Mouse (Mus musculus): ENCODE measurements at regions not wholly inside any gene's neighbourhood (a gene's known extent, or its start where the extent isn't known, plus 50 kb on each side); places are given as distances from the start of the nearest gene placed in this dataset.

DNA sequence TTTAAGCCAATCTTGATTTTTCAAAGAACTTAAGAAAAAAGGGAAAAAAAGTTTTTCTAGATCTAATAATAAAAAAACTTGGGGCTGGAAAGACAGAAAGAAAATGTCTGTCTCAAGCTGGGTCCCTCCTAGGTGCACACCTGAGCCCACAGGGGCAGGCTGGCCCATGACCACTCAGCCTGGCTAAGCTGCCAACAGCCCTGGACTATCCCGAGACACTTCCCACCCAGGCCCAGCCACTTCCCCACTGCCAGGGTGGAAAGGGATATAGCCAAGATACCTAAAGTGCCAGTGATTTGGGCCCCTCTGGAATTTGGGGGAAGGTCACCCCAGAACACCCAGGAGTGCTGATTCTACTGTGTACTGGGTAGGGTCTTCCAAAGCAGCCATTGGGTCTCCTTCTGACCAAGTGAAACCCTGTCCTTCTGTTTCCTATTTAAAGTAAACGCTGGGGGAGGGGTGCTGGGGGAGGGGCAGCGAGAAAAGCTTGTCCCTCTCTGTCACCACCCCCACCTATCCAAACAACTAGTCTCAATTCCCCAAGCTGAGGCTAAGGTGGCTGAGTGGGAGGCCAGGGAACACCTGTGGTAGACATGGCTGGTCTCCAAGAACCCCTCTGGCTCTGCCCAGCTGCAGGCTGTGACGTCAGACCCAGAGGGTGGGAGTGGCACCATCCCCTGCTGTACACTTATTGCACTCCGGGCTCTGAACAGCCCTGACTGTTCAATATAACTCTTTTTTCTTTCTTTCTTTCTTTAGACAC is 62.6 kb downstream of the Mcfd2 start:
- H3K79me3 ChIP-seq (ENCODE audit: low read depth), result no peaks in the 10 kb centered on the region
- no peaks in the 10 kb centered on the region for H3K36me3 ChIP-seq (ENCODE audit: control insufficient read depth, insufficient read depth)
- H3ac ChIP-seq (ENCODE audit: control insufficient read depth, insufficient read length, low read depth), result peak overlapping the region; percentile 19
- H3K27me3 ChIP-seq (ENCODE audit: control insufficient read depth, insufficient read depth, insufficient read length), result no peaks in the 10 kb centered on the region
- TF ChIP-seq MAX (IDR thresholded peaks at IDR 0.05), result no peak
- TF ChIP-seq CEBPB (IDR thresholded peaks at IDR 0.05; ENCODE audit: low read depth), result no peak
- TF ChIP-seq MYOG (IDR thresholded peaks at IDR 0.05; ENCODE audit: control insufficient read depth, extremely low read depth, insufficient read length), result no peak
- no peak for TF ChIP-seq USF1 (IDR thresholded peaks at IDR 0.05; ENCODE audit: low read depth)
- no peak for TF ChIP-seq CTCF (IDR thresholded peaks at IDR 0.05; ENCODE audit: control insufficient read depth, insufficient read depth, insufficient read length)
- no peak for TF ChIP-seq FOSL1 (IDR thresholded peaks at IDR 0.05; ENCODE audit: insufficient read depth, low read length, poor library complexity, severe bottlenecking)
- peak; percentile 51 for TF ChIP-seq MYOD1 (IDR thresholded peaks at IDR 0.05; ENCODE audit: control insufficient read depth, insufficient read length, low read depth)
- H3K4me3 ChIP-seq (ENCODE audit: insufficient read depth, poor library complexity, severe bottlenecking), result no peak overlapping the region
- no peaks in the 10 kb centered on the region for H3K79me2 ChIP-seq (ENCODE audit: control insufficient read depth, insufficient read depth)

GRCm38 (mm10) chr17:87202490-87202889 is 63.2 kb downstream of the Mcfd2 start:
- Histone ChIP-seq H3K79me2 (ENCODE audit: control insufficient read depth, insufficient read depth) (no peaks in the 10 kb centered on the region), H3K4me3 (ENCODE audit: insufficient read depth, poor library complexity, severe bottlenecking) (no peak overlapping the region), H3K27me3 (ENCODE audit: control insufficient read depth, insufficient read depth, insufficient read length) (no peaks in the 10 kb centered on the region), H3K79me3 (ENCODE audit: low read depth) (no peaks in the 10 kb centered on the region), H3ac (ENCODE audit: control insufficient read depth, insufficient read length, low read depth) (no peak overlapping the region), H3K36me3 (ENCODE audit: control insufficient read depth, insufficient read depth) (no peaks in the 10 kb centered on the region)
- no peak for TF ChIP-seq FOSL1 (IDR thresholded peaks at IDR 0.05; ENCODE audit: insufficient read depth, low read length, poor library complexity, severe bottlenecking)
- peak; percentile 51 for TF ChIP-seq MYOD1 (IDR thresholded peaks at IDR 0.05; ENCODE audit: control insufficient read depth, insufficient read length, low read depth)

DNA sequence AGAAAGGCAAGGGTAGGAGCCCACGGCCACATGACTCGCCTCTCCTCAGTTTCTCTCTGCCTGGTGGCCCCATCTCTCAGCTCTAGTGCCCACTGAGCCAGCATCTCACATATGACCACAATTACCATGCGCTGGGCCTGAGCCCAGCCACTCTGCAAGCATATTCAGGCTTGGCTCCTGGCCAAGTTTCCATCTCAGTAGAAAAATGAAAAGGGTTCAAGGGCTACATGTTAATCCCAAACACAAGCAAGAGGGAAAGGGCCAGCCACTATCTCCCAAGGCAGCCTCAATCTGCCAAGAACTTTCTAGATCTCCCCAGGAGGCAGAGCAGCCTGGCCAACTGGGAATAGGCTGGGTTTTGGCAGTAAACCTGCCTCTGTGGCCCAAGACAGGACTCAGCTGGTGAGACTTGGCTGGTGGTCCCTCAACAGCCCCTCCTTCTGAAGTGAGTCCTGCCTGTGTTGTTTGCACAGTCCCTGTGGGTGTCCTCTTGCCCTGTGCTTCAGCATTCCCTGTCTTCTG is 65.0 kb downstream of the Mcfd2 start:
- H3K4me3 ChIP-seq (ENCODE audit: insufficient read depth, poor library complexity, severe bottlenecking), result no peak overlapping the region

DNA sequence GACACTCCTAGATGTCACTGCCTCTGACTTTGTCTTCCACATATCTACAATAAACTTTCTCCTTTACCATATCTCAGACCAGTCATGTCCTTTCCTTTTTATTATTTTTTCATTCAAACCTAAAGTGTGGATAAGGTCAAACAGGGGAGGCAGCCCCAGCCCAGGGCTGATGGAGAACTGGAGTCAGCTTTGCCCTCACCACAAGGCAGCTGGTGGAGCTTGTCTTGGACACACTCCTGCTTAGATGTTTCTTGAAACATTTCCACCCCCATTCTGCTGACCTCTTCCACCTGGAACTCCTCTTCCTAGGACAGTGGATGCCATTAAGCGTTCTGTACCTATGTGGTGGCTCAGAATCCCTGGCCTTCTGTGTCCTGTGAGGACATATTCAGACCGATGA is 65.6 kb downstream of the Mcfd2 start:
- no peaks in the 10 kb centered on the region for H3K79me2 ChIP-seq (ENCODE audit: control insufficient read depth, insufficient read depth)
- TF ChIP-seq MYOG (IDR thresholded peaks at IDR 0.05; ENCODE audit: control insufficient read depth, extremely low read depth, insufficient read length) (no peak), MYOD1 (IDR thresholded peaks at IDR 0.05; ENCODE audit: control insufficient read depth, insufficient read length, low read depth) (no peak), USF1 (IDR thresholded peaks at IDR 0.05; ENCODE audit: low read depth) (no peak), CTCF (IDR thresholded peaks at IDR 0.05; ENCODE audit: control insufficient read depth, insufficient read depth, insufficient read length) (no peak), CEBPB (IDR thresholded peaks at IDR 0.05; ENCODE audit: low read depth) (no peak), MAX (IDR thresholded peaks at IDR 0.05) (no peak), FOSL1 (IDR thresholded peaks at IDR 0.05; ENCODE audit: insufficient read depth, low read length, poor library complexity, severe bottlenecking) (no peak)
- H3K4me3 ChIP-seq (ENCODE audit: insufficient read depth, poor library complexity, severe bottlenecking), result no peak overlapping the region
- no peaks in the 10 kb centered on the region for H3K79me3 ChIP-seq (ENCODE audit: low read depth)
- H3K27me3 ChIP-seq (ENCODE audit: control insufficient read depth, insufficient read depth, insufficient read length), result no peaks in the 10 kb centered on the region
- H3K36me3 ChIP-seq (ENCODE audit: control insufficient read depth, insufficient read depth), result no peaks in the 10 kb centered on the region
- no peak overlapping the region for H3ac ChIP-seq (ENCODE audit: control insufficient read depth, insufficient read length, low read depth)

More for the DNA sequence above, 65.0 kb downstream of the Mcfd2 start:
- Histone ChIP-seq H3ac (ENCODE audit: control insufficient read depth, insufficient read length, low read depth) (no peak overlapping the region), H3K79me2 (ENCODE audit: control insufficient read depth, insufficient read depth) (no peaks in the 10 kb centered on the region), H3K36me3 (ENCODE audit: control insufficient read depth, insufficient read depth) (no peaks in the 10 kb centered on the region), H3K79me3 (ENCODE audit: low read depth) (no peaks in the 10 kb centered on the region), H3K27me3 (ENCODE audit: control insufficient read depth, insufficient read depth, insufficient read length) (no peaks in the 10 kb centered on the region)
- TF ChIP-seq MAX (IDR thresholded peaks at IDR 0.05), result peak; percentile 17
- no peak for TF ChIP-seq MYOD1 (IDR thresholded peaks at IDR 0.05; ENCODE audit: control insufficient read depth, insufficient read length, low read depth)
- peak; percentile 49 for TF ChIP-seq USF1 (IDR thresholded peaks at IDR 0.05; ENCODE audit: low read depth)

- no peak overlapping the region for H3K4me3 ChIP-seq (ENCODE audit: insufficient read depth, poor library complexity, severe bottlenecking)
- no peaks in the 10 kb centered on the region for H3K79me3 ChIP-seq (ENCODE audit: low read depth)
- TF ChIP-seq MAX (IDR thresholded peaks at IDR 0.05) (no peak), USF1 (IDR thresholded peaks at IDR 0.05; ENCODE audit: low read depth) (no peak), MYOD1 (IDR thresholded peaks at IDR 0.05; ENCODE audit: control insufficient read depth, insufficient read length, low read depth) (no peak), CEBPB (IDR thresholded peaks at IDR 0.05; ENCODE audit: low read depth) (no peak), FOSL1 (IDR thresholded peaks at IDR 0.05; ENCODE audit: insufficient read depth, low read length, poor library complexity, severe bottlenecking) (no peak), CTCF (IDR thresholded peaks at IDR 0.05; ENCODE audit: control insufficient read depth, insufficient read depth, insufficient read length) (no peak)
- no peaks in the 10 kb centered on the region for H3K36me3 ChIP-seq (ENCODE audit: control insufficient read depth, insufficient read depth)
- H3K27me3 ChIP-seq (ENCODE audit: control insufficient read depth, insufficient read depth, insufficient read length), result no peaks in the 10 kb centered on the region
- no peak overlapping the region for H3ac ChIP-seq (ENCODE audit: control insufficient read depth, insufficient read length, low read depth)
- no peaks in the 10 kb centered on the region for H3K79me2 ChIP-seq (ENCODE audit: control insufficient read depth, insufficient read depth)
Measured at GRCm38 (mm10) chr17:87199134-87199533, 66.6 kb downstream of the Mcfd2 start.

- Histone ChIP-seq H3K79me2 (ENCODE audit: control insufficient read depth, insufficient read depth) (no peaks in the 10 kb centered on the region), H3ac (ENCODE audit: control insufficient read depth, insufficient read length, low read depth) (no peak overlapping the region)
- TF ChIP-seq USF1 (IDR thresholded peaks at IDR 0.05; ENCODE audit: low read depth), result no peak
- TF ChIP-seq CTCF (IDR thresholded peaks at IDR 0.05; ENCODE audit: control insufficient read depth, insufficient read depth, insufficient read length), result no peak
- no peak for TF ChIP-seq MYOG (IDR thresholded peaks at IDR 0.05; ENCODE audit: control insufficient read depth, extremely low read depth, insufficient read length)
- no peak for TF ChIP-seq MYOD1 (IDR thresholded peaks at IDR 0.05; ENCODE audit: control insufficient read depth, insufficient read length, low read depth)
- no peak for TF ChIP-seq FOSL1 (IDR thresholded peaks at IDR 0.05; ENCODE audit: insufficient read depth, low read length, poor library complexity, severe bottlenecking)
- no peak for TF ChIP-seq MAX (IDR thresholded peaks at IDR 0.05)
- no peak for TF ChIP-seq CEBPB (IDR thresholded peaks at IDR 0.05; ENCODE audit: low read depth)
Measured at GRCm38 (mm10) chr17:87197434-87197833, 68.3 kb downstream of the Mcfd2 start.

More at GRCm38 (mm10) chr17:87197434-87197833, 68.3 kb downstream of the Mcfd2 start:
- no peaks in the 10 kb centered on the region for H3K27me3 ChIP-seq (ENCODE audit: control insufficient read depth, insufficient read depth, insufficient read length)
- no peaks in the 10 kb centered on the region for H3K79me3 ChIP-seq (ENCODE audit: low read depth)
- no peaks in the 10 kb centered on the region for H3K36me3 ChIP-seq (ENCODE audit: control insufficient read depth, insufficient read depth)
- no peak overlapping the region for H3K4me3 ChIP-seq (ENCODE audit: insufficient read depth, poor library complexity, severe bottlenecking)

Data from C2C12 (cell line).